Mouse (Mus musculus) regulatory T cell (primary cell): ENCODE data around the gene Gm20388.

Experiments
- in situ Hi-C: fragments of 300-600 bp; cut with MboI, MseI; formaldehyde crosslinking; loops from one replicate; pipeline ENCODE4 v1.15.1; 2025; ENCODE audit warnings: high pct_unique_total_duplicates

Gm20388 gene

DNA sequence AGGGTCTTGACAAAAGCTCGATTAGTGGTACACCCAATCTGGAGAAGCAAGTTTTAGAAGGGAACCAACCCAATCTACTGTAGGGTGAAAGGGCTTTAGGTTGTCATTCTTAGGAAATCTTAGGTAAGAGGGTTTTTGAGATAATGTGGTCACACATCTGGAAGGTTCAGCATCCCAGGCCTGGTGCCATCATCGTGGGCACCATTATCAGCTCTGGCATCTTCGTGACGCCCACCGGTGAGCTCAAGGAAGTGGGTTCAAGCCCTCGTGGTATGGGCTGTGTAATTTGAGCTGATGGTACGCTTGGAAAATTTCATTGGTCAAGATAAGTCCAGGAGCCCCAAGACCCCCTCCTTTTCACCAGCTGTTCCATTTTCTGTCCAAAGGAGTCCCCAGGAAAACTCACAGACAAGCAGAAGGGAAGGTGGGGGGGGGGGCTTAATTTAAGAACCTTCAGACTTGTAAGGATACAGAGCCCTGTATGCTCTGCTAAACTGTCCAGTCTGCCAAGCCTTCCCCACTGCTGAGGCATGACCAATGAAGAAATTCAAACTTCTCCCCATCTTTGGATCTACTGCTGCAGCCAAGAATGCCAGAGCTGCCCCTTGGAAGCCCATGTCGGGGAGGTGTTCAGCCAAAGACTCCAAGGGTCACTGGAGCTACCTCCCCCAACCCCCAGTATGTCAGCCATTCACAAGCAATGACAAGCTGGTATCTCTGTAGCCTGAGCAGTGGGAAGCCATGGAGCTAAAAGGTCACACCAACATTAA, 1997.9 kb downstream of the Gm20388 start:
- in situ Hi-C loops = loop anchor here (25.0 kb wide), 1 partner anchor 796 kb away; the partner anchor contains the start of genes Foxc2 and Mthfsd

- in situ Hi-C loops = loop anchor here (25.0 kb wide), 1 partner anchor 797 kb away; the partner anchor contains the start of genes Foxc2 and Mthfsd
These were observed 1998.5 kb downstream of the Gm20388 start for GRCm38 (mm10) chr8:121909148-121909541.

GRCm38 (mm10) chr8:121909663-121910062, 1999.0 kb downstream of the Gm20388 start:
- in situ Hi-C loops = loop anchor here (5.0 to 25.0 kb wide), 2 partner anchors 38 to 797 kb away; partner anchors contain the start of genes Banp, Foxc2 and Mthfsd

GRCm38 (mm10) chr8:121911400-121911799, 2000.8 kb downstream of the Gm20388 start:
- in situ Hi-C loops = loop anchor here (5.0 to 25.0 kb wide), 2 partner anchors 36 to 799 kb away; partner anchors contain the start of genes Banp, Foxc2 and Mthfsd

DNA sequence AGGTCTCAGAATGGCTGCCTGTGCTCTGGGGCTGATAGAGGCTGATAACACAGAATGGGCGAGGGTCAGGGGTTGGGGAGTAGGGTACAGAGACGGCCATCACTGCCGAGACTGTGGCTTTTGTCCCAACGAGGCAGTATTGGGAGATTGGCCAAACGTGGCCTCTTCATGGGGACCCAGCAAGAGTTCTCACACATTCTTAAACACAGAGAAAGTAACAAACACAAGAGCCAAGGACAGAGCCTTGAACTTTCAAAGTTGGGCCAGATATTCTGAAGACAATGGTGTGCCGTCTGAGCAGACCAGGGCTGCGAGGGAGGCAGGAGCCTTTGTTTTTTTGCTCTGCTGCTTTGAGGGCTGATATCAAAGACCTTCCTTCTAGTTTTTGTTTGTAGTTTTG, 2001.3 kb downstream of the Gm20388 start:
- in situ Hi-C loops = loop anchor here (5.0 to 25.0 kb wide), 2 partner anchors 35 to 800 kb away; partner anchors contain the start of genes Banp, Foxc2 and Mthfsd

DNA sequence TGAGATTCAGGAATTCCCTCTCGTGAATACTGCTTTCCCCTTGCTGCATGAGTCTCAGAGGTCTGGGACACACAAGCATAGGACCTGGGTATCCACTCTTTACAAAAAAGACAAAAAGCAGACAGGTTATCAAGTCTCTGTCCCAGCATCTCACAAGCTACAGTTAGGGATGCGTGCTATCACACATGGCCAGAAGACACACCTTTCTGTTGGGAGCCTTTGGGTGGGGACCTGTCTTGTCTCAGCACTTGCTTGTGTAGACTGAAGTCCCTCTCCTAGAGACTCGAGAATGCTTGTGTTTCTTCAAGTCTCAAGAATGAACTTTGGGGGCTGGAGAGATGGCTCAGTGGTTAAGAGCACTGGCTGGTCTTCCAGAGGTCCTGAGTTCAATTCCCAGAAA, 2002.2 kb downstream of the Gm20388 start:
- in situ Hi-C loops = loop anchor here (5.0 to 25.0 kb wide), 2 partner anchors 34 to 801 kb away; partner anchors contain the start of genes Banp, Foxc2 and Mthfsd

DNA sequence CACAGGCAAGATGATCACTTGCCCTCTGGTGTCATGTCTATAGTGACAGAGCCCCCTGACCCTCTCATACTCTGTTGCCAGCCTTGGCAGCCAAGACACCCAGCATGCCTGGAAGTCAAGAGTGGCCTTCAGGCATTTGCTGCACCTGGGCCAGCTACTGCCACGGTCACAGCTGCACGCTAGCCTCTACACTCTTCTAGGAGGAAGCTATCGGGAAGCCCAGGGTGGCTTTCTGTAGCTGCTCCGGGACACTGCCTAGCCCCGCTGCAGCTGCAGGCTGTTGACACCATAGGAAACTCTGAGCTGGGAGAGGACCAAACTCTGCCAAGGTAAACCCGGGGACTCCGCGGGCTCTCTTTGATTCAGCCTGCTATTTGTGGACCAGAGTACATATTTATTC, 2002.7 kb downstream of the Gm20388 start:
- in situ Hi-C loops = loop anchor here (5.0 to 25.0 kb wide), 2 partner anchors 34 to 801 kb away; partner anchors contain the start of genes Banp, Foxc2 and Mthfsd

- in situ Hi-C loops = loop anchor here (25.0 kb wide), 1 partner anchor 807 kb away; the partner anchor contains the start of genes Foxc2 and Mthfsd
These were observed 2008.5 kb downstream of the Gm20388 start for GRCm38 (mm10) chr8:121919158-121919557.

- in situ Hi-C loops = loop anchor here (25.0 kb wide), 1 partner anchor 807 kb away; the partner anchor contains the start of genes Foxc2 and Mthfsd
These were observed 2009.1 kb downstream of the Gm20388 start for GRCm38 (mm10) chr8:121919731-121920130.

- in situ Hi-C loops = loop anchor here (25.0 kb wide), 1 partner anchor 809 kb away; the partner anchor contains the start of genes Foxc2 and Mthfsd
These were observed 2010.9 kb downstream of the Gm20388 start for GRCm38 (mm10) chr8:121921582-121921981.

DNA sequence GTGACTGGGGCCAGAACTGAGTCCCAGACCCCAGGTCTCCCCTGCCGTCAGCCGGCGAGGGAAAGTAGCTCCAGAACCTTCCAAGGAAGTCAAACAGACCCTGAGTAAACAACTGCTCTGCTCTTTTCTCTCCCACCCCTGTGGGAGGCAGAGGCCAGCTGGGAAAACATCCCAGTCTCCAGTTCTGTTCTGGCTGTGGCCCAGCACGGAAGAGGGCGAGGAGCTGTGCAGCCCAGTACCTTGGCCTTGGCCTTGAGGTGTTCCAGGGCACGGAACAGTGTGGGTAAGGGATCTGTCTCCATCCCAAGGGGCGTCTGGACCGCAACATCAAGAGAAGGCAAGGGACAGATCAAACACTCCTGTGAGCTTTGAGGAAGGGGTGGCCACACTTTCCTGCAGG, 2011.5 kb downstream of the Gm20388 start:
- in situ Hi-C loops = loop anchor here (25.0 kb wide), 1 partner anchor 810 kb away; the partner anchor contains the start of genes Foxc2 and Mthfsd

DNA sequence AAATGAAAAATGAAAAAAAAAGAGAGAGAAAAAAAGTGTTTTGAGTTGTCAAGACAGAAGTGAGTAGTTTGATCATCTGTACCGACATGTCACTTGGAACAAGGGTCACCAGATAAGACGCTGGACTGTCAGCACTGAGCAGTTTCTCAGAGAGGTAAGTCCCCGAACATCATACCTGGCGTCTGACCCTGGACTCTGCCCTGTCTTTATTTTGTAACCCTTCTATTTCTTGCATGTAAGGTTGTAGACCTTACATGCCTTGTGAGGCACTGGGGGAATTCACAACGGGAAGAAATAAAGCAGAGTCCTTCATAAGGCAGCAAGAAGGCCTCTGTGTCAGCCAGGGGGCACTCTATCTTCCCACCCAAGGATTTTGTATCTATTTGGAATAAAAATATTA, 2014.0 kb downstream of the Gm20388 start:
- in situ Hi-C loops = loop anchor here (25.0 kb wide), 1 partner anchor 812 kb away; the partner anchor contains the start of genes Foxc2 and Mthfsd

GRCm38 (mm10) chr8:121925624-121926023, 2015.0 kb downstream of the Gm20388 start:
- in situ Hi-C loops = no loop called here

- in situ Hi-C loops = no loop called here
These were observed 2015.6 kb downstream of the Gm20388 start for GRCm38 (mm10) chr8:121926266-121926665.

DNA sequence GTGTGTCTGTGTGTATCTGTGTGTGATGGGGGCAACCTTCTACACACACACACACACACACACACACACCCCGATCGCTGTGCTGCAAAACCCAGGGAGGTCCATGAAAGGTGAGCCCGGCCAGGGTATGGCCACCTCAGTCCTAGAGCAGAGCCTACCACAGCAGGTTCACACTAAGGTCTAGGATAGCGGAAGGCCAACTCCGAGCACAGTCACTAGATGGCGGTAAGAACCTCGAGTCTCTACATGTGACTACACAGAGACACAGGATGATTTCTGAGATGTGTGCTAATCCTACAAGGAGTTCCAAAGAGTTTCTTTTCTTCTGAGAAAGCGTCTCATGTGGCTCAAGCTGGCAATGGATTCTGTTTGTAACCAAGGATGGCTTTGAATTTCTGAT, 2016.7 kb downstream of the Gm20388 start:
- in situ Hi-C loops = no loop called here

DNA sequence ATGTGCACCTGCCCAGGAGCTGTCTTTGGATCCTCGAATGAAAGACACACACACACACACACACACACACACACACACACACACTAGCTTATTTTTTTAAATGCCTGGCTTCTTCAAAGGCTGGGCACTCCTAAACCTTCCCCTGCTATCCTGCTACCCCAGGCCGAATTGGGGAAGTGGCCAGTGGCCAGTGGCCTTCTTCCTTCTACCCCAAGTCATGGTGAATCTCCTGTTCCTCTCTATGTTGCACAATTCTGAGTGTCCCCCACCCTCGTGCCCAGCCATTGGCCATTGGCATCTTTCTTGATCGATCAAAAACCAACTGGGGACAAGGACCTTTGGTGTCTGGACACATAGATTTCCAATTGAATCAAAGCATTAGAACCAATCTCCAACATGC, 2019.4 kb downstream of the Gm20388 start:
- in situ Hi-C loops = no loop called here

DNA sequence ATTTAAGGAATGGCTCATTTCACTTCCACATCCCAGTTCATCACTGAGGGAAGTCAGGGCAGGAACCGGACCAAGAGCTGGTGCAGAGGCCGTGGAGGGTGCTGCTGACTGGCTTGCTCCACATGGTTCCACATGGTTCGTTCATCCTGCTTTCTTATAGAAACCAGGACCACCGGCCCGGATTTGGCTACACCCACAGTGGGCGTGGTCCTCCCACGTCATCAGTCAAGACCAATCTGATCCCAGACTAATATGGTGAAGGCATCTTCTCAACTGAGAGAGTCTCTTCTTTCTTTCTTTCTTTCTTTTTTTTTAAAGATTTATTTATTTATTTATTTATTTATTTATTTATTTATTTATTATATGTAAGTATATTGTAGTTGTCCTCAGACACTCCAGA, 2020.9 kb downstream of the Gm20388 start:
- in situ Hi-C loops = no loop called here

GRCm38 (mm10) chr8:121932026-121932667, 2021.5 kb downstream of the Gm20388 start:
- in situ Hi-C loops = no loop called here

GRCm38 (mm10) chr8:121932668-121933520, 2022.3 kb downstream of the Gm20388 start:
- in situ Hi-C loops = no loop called here

DNA sequence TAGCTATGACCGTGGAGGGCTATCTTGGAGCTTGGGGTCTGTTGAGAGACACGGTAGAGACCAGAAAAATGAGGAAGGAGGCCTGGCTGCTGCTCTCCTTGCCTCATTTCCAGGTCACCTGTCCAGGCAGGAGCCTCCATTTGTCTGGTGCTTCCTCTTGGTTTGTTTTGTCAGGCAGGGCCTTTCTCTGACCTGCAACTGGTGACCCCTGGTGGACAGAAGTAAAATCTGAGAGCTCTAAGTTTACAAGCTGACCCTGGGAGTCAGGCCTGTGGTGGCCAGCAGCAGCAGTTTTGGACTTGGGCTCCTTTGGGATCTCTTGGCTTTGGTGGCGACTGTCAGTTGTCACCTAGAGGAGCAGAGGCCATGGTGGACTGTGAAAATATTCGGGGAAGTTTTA, 2023.9 kb downstream of the Gm20388 start:
- in situ Hi-C loops = no loop called here

GRCm38 (mm10) chr8:121934923-121935322, 2024.3 kb downstream of the Gm20388 start:
- in situ Hi-C loops = no loop called here
